Mouse (Mus musculus) hindlimb bud, embryonic 11.5 days (tissue): Measurements from ENCODE around the gene Stt3b.
A peak's percentile ranks its signal among the peaks of the same experiment; 100 is the strongest.

Experiments
- DNase-seq: peaks from one replicate; pipeline ENCODE4 v3.0.0-alpha.2; 2012; ENCODE audit warnings: low read depth, low spot score; ENCODE audit errors: extremely low spot score

Gene Stt3b

DNA sequence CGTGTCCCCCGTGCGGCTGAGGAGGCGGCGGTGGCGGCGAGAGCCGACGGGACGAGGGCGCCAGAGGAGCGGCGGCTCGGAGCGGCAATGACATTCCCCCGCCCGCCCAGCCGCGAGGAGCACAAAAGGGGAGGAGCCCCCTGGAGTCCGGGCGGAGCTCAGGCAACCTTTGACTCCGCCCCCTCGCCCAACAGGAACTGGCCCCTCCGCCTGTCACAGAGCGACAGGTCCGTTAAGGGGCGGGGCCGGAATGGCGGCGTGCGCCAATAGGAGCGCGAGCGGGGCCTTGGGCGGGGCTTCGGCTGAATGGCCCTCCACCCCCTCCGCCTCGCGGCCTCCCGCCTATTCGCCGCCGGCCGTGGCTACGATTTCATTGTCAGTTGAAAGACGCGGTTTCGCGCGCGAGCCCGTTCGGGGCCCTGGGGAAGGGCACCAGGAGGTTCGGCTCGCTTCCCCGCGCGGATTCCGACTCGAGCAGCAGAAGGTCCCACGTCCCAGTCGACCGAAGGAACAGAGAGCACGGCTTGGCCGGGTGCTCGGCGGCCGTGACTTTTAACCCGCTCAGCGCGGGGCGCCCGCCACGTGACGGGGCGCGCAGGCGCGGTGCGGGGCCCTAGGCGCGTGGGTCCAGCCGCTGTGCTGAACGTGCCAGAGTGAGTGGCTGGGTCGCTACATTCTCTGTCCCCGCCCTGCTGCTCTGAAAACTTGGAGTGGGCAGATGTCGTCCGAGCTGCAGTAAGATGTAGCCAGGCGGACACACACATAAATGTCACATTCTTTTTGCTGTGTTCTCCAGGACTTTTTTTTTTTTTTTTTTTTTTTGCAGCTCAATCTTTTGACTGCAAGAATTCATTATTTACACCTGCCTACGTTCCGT lies at the start of gene Stt3b:
Gene Stt3b (minus strand): TSS at position 76 of the 877 bp plus-strand sequence.
- DNase-seq: peak; percentile 88

DNA sequence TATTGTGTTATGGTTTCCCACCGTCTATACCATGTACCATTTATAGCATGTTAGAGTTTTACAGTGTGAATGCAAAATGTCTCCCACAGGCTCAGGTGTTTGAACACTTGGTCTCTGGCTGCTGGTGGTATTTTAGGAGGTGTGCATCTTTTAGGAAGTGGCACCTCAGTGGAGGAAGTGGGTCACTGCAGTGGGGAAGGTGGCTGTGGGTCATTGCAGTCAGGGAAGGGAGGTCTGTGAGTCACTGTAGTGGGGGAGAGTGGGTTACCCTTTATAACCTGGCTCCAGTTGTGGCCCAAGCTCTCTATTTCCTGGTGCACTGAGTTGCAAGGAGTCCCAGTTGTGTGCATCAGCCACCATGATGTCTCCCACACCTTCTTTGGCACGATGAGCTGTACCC lies 48.2 kb upstream of the Stt3b start:
- no peak for DNase-seq

GRCm38 (mm10) chr9:115357996-115358395 lies 47.8 kb upstream of the Stt3b start:
- DNase-seq: no peak

GRCm38 (mm10) chr9:115356731-115357458 lies 46.7 kb upstream of the Stt3b start:
- no peak for DNase-seq

DNA sequence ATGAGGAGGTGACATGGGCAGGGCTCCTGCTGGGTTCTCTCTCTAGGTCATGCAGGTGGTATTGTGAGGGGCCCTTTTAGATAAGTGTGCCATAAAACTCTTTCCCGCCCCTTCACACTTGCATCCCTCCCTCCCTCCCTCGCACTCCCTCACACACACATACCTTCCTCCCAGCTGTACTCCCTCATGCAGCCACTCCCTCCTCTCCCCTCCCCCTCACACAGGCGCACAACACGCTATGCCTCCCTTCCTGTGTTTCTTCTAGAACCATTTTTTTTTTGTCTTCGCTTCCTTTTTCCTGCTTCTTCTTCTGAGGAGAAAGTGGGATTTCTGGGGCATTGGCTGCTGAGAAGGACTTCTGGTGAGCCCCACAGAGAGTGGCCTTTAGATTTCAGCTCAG lies 45.8 kb upstream of the Stt3b start:
- no peak for DNase-seq

GRCm38 (mm10) chr9:115349741-115350512 lies 39.7 kb upstream of the Stt3b start:
- DNase-seq: no peak

- no peak for DNase-seq
These were observed 38.9 kb upstream of the Stt3b start for GRCm38 (mm10) chr9:115349106-115349505.

DNA sequence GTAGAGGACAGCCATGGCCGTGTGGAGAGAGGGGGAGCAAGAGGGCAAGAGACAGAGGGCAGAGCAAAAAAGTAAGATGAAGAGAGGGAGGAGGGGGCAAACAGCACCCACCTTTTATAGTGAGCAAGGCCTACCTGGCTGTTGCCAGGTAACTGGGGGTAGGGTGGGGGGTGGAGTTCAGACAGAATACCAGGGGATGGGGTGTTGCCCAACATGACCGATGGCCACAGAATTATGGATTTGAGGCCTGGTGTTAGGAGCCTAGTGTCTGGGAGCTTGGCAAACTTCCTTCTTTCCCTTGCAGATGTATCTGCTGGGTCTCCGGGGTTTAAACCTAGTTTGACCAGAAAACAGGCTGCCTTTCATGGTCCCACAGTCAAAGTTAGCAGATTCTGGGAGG lies 34.7 kb upstream of the Stt3b start:
- no peak for DNase-seq

DNA sequence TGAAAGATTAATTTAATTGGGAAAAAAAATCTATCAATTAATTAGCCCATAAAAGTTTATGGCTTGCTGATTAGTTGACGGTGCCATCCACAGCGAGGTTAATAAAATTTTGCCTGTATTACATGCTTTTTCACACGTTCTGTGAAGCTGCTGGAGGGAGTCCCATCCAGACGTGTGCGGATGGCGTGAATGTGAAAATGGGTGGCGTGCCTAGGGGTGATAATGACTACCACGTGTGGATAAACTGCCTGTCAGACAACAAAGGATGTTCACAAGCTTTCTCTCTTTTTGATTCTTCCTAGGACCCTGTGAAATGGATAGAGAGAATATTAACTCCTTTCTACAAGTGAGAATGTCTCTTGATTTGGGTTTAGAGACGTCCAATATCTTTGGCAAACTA lies 31.4 kb upstream of the Stt3b start:
- no peak for DNase-seq

DNA sequence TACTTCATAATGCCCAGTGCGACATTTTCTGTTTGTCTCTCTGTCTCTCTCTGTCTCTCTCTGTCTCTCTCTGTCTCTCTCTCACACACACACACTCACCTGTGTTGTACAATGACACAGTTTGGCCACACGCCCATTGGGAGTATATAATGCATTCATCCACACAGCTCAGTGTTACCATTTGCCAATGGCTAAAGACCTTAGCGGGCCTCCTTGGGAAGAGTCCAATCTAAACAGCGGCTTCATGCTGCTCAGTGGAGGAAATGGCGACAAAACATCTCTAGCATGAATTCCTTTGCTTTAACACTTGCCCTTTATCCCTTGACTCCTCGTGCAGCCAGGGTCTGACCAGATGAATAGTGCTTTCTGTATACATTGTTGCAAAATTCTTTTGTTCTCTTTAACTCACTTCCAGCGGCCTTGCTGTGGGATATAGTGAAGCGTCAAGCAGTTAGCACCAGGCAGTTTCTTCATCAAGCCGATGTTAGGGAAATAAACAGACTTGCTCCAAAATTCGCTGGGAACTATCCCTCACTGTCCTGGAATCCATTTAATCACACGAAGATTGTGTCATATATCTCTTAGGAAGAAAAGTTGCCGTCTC lies 30.1 kb upstream of the Stt3b start:
- DNase-seq: no peak

DNA sequence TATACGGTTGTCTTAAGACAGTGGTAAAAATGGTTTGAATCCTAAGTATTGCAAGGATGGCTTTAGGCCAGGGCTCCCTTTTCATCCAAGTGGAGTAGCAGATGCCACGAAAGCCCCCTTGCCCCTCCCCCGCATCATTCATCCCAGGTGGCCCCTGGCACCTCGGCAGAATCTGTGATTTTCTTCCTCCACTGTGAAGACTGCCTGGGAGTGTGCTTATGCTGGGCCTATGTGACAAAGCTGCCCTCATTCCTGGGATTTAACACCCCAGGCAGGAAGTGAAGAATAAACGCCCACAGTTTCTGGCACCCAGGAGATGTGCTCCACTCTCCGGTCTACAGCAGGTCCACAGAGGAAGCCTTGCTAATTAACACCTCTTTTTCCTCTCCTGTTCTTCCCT lies 28.6 kb upstream of the Stt3b start:
- DNase-seq: no peak

DNA sequence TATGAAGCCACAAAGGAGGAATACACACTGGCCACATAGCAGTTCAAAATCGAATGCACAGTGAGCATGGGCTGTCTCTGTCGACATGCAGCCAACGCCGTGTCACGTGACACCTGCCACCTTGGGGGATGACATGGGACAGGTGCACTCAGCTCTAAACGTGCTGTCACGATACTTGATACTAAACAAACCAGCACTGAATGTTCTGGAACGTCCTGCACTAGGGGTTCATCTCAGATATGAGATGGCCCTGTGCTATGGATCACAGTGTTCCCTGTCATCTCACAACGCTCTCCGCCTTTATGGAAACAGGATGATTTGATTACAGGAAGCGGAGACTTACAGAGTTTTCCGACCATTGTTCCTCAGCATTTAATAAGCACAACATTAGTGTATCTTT lies 22.8 kb upstream of the Stt3b start:
- no peak for DNase-seq

DNA sequence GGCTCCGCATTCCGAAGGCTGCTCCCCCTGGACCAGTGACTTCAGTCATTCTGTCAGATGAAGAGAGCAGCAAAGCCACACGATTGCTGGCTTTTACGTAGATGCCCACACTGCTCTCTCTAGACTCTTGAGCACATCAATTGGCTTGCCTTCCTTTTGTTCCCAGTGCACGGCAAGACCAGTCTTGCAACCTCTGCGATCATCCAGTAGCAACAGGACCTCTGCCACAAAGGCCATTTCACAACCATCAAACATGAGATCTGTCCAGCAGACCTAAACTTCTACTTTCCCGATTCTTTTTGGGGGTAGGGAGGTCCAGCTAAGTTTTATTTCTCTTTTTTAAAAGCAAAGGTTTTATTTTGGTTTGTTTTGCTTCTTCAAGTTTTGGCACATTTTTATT lies 22.1 kb upstream of the Stt3b start:
- DNase-seq: no peak

DNA sequence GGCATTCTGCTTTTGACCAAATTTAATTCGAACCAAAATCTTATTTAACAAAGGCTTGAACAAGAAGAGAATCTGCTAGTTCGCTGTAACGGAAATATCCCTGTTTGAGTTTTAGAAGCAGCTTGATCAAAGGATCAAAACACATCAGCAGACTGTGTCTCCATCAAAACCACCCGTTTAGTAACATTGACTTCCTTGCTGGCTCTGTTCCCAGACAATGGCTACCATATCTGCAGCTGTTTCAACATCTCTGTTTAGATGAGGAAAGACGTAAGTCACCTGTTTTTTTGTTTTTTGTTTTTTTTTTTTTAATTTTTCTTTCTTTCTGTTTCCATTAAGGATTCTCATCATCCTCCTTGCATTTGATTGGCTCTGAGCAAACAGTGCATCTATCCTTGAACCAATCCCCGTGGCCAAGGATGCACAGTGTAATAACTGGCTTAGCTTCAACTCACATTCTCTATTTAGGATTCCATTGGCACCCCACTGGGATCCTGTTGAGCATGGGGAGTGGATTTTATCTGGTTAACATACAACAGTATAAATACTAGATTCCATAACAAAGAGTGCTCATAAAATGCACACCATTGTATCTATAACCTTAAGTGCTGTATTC lies 20.7 kb upstream of the Stt3b start:
- no peak for DNase-seq

DNA sequence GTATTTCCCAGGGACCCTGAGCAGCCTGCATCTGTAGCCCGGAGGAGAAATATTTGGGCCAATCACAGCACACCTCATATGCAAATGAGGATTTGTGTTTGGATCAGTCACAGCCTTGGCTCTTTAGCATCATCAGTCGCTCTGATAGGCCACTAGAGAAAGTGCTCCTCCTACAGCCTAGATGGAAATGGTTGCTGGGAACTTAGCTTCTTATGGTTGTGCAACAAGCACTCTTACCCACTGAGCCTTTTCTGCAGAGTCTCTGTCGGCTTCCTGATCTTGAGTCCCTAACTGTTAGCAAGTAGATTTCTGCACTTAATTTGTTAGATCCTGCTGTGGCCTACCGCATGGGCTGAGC lies 16.3 kb upstream of the Stt3b start:
- DNase-seq: no peak

- DNase-seq: no peak
These were observed 15.8 kb upstream of the Stt3b start for GRCm38 (mm10) chr9:115325831-115326532.

- no peak for DNase-seq
These were observed 13.4 kb upstream of the Stt3b start for GRCm38 (mm10) chr9:115323572-115323971.

GRCm38 (mm10) chr9:115322385-115322784 lies 12.2 kb upstream of the Stt3b start:
- DNase-seq: no peak

GRCm38 (mm10) chr9:115321052-115321451 lies 10.8 kb upstream of the Stt3b start:
- DNase-seq: no peak

GRCm38 (mm10) chr9:115320156-115320555 lies 9.9 kb upstream of the Stt3b start:
- DNase-seq: no peak
